Mouse (Mus musculus) heart, adult 2 months (tissue): ENCODE data around the gene Rgl1.
"Not testable (repeated sequence)": the region's sequence is repeated elsewhere in the genome, so short reads cannot be mapped to it uniquely, and the experiment has no call there.

Experiments used
- CTCF ChIP-seq: fragments of 200-600 bp; IDR thresholded peaks from 2 replicates; pipeline ENCODE4 v1.8.1; 2022; ENCODE audit warnings: antibody characterized with exemption, mild to moderate bottlenecking, moderate library complexity
- POLR2A ChIP-seq: fragments of 200-500 bp; IDR thresholded peaks from 2 replicates; pipeline ENCODE4 v1.6.1; 2011; ENCODE audit warnings: mild to moderate bottlenecking, low read depth, low read length, control low read depth; ENCODE audit not compliant: insufficient read depth

DNA sequence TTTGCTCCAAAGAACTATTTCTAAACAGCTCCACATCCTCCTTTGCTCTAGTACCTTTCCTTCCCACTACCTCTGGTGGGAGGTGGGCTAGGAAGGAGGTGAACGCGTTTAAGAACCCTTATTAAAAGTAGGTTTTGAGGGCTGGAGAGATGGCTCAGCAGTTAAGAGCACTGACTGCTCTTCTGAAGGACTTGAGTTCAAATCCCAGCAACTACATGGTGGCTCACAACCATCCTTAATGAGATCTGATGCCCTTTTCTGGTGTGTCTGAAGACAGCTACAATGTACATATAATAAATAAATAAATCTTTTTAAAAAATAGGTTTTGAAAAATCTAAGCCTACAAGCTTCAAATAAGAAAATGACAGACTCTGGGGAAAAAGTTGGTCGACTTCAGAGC lies 19.3 kb upstream of the Rgl1 start:
- not testable (repeated sequence) for TF ChIP-seq POLR2A, CTCF
